Mouse (Mus musculus) embryonic facial prominence, embryonic 14.5 days (tissue): ENCODE measurements around the gene Wipi2. TPM values are rescaled to one million over a fixed set of nuclear protein-coding genes. Genes with fewer than 3 reads are reported as not detected.
A peak's percentile ranks its signal among the peaks of the same experiment; 100 is the strongest.

Source experiments
- ATAC-seq: fragments of 200-750 bp; cut with Nextera tagmentation; 2 replicates; pipeline ENCODE4 v1.8.0; 2017; ENCODE audit warnings: low read depth, moderate number of reproducible peaks, moderate TSS enrichment
- DNase-seq: peaks from one replicate; pipeline ENCODE4 v3.0.0-alpha.2; 2015; ENCODE audit warnings: low spot score
- H3K27ac ChIP-seq: fragments of 300-500 bp; sonication (generic); replicated peaks from 2 replicates; pipeline ENCODE4 v1.5.1; 2014; ENCODE audit warnings: low read depth, mild to moderate bottlenecking, low read length, moderate library complexity
- H3K27me3 ChIP-seq: fragments of 300-500 bp; sonication (generic); replicated peaks from 2 replicates; pipeline ENCODE4 v1.6.1; 2014; ENCODE audit warnings: low read length; ENCODE audit not compliant: control insufficient read depth, insufficient read depth
- H3K36me3 ChIP-seq: fragments of 300-500 bp; sonication (generic); 2 replicates; pipeline ENCODE4 v1.6.1; 2014; ENCODE audit warnings: low read length, mixed read lengths; ENCODE audit not compliant: control insufficient read depth, insufficient read depth
- H3K4me1 ChIP-seq: fragments of 300-500 bp; sonication (generic); 2 replicates; pipeline ENCODE4 v1.6.1; 2014; ENCODE audit warnings: antibody characterized with exemption, low read length; ENCODE audit not compliant: control insufficient read depth, insufficient read depth
- H3K4me2 ChIP-seq: fragments of 300-500 bp; sonication (generic); 2 replicates; pipeline ENCODE4 v1.6.1; 2014; ENCODE audit warnings: low read depth, mild to moderate bottlenecking, low read length, moderate library complexity, mixed read lengths
- H3K4me3 ChIP-seq: fragments of 300-500 bp; sonication (generic); 2 replicates; pipeline ENCODE4 v1.5.1; 2014; ENCODE audit warnings: low read depth, mild to moderate bottlenecking, low read length
- H3K9ac ChIP-seq: fragments of 300-500 bp; sonication (generic); 2 replicates; pipeline ENCODE4 v1.6.1; 2014; ENCODE audit warnings: low read depth, mild to moderate bottlenecking, low read length, moderate library complexity, mixed read lengths
- H3K9me3 ChIP-seq: fragments of 300-500 bp; sonication (generic); 2 replicates; pipeline ENCODE4 v1.6.1; 2016; ENCODE audit warnings: low read length; ENCODE audit not compliant: control insufficient read depth
- WGBS: fragments of 180-500 bp; shearing (Covaris S2); extraction: QIAGEN DNeasy Blood & Tissue Kit; methylation state at CpG from one replicate; pipeline ENCODE4 v1.1.7; 2014; 5-methylcytosine and 5-hydroxymethylcytosine counted together
- polyA plus RNA-seq: library from polyadenylated mRNA; unstranded; fragments of >200 nt; fragmentation: Nextera tagmentation; extraction: Ambion mirVana; gene quantifications from 2 replicates; pipeline ENCODE4 v1.2.1, GENCODE M21; 2014

Gene Wipi2
- polyA plus RNA-seq, 1 experiment from 2014 or later = 43.8 TPM

- H3K27ac ChIP-seq = no peak overlapping the region
- H3K27me3 ChIP-seq = no peaks in the 10 kb centered on the region
- H3K36me3 ChIP-seq = no peaks in the 10 kb centered on the region
- H3K4me2 ChIP-seq = no peak overlapping the region
- DNase-seq (no peak), ATAC-seq (no peak)
- whole genome bisulfite sequencing = 64% methylated on average over 2 of the region's 2 CpGs
- H3K9me3 ChIP-seq = no peaks in the 10 kb centered on the region
- H3K4me3 ChIP-seq = no peak overlapping the region
- no peak overlapping the region for H3K9ac ChIP-seq
- H3K4me1 ChIP-seq = no peaks in the 10 kb centered on the region
These were observed 6.1 kb upstream of the Wipi2 start for GRCm38 (mm10) chr5:142621421-142621820.

- WGBS = 76% methylated on average over 1 of the region's 1 CpGs
- Histone ChIP-seq H3K4me2 (no peak overlapping the region), H3K36me3 (no peaks in the 10 kb centered on the region), H3K27ac (no peak overlapping the region), H3K4me3 (no peak overlapping the region), H3K9ac (no peak overlapping the region), H3K27me3 (no peaks in the 10 kb centered on the region), H3K9me3 (no peaks in the 10 kb centered on the region), H3K4me1 (no peaks in the 10 kb centered on the region)
- no peak for ATAC-seq
- no peak for DNase-seq
These were observed 5.4 kb upstream of the Wipi2 start for GRCm38 (mm10) chr5:142622134-142622533.

GRCm38 (mm10) chr5:142623080-142623479, 4.4 kb upstream of the Wipi2 start:
- no peaks in the 10 kb centered on the region for H3K27me3 ChIP-seq
- H3K27ac ChIP-seq = no peak overlapping the region
- 94% methylated on average over 7 of the region's 7 CpGs for WGBS
- no peak overlapping the region for H3K4me2 ChIP-seq
- no peak overlapping the region for H3K9ac ChIP-seq
- no peak overlapping the region for H3K4me3 ChIP-seq
- no peaks in the 10 kb centered on the region for H3K36me3 ChIP-seq
- no peaks in the 10 kb centered on the region for H3K9me3 ChIP-seq
- no peak for DNase-seq
- ATAC-seq = no peak
- H3K4me1 ChIP-seq = peaks cover 1% of the 10 kb centered on the region; the same call in 1 of the 2 replicates

- Histone ChIP-seq H3K9me3 (no peaks in the 10 kb centered on the region), H3K4me3 (peak overlapping the region; percentile 92), H3K36me3 (peaks cover 19% of the 10 kb centered on the region), H3K4me1 (peaks cover 13% of the 10 kb centered on the region), H3K4me2 (peak overlapping the region; percentile 81), H3K9ac (peak overlapping the region; percentile 90), H3K27me3 (no peaks in the 10 kb centered on the region), H3K27ac (peak overlapping the region; percentile 72)
- DNase-seq (peak; percentile 97), ATAC-seq (peak; percentile 98)
- WGBS = under 1% methylated on average over 53 of the region's 69 CpGs
These were observed 1.5 kb downstream of the Wipi2 start for GRCm38 (mm10) chr5:142628726-142629662.

- H3K4me2 ChIP-seq = peak overlapping the region; percentile 81
- H3K4me1 ChIP-seq = peaks cover 13% of the 10 kb centered on the region
- H3K4me3 ChIP-seq = peak overlapping the region; percentile 92
- H3K36me3 ChIP-seq = peaks cover 22% of the 10 kb centered on the region
- H3K27me3 ChIP-seq = no peaks in the 10 kb centered on the region
- peak; percentile 60 for ATAC-seq
- no peaks in the 10 kb centered on the region for H3K9me3 ChIP-seq
- peak overlapping the region; percentile 90 for H3K9ac ChIP-seq
- 0% methylated on average over 14 of the region's 41 CpGs for WGBS
- peak overlapping the region; percentile 72 for H3K27ac ChIP-seq
- no peak for DNase-seq
These were observed 2.1 kb downstream of the Wipi2 start for GRCm38 (mm10) chr5:142629663-142630025.

- WGBS = 12% methylated on average over 6 of the region's 6 CpGs
- no peaks in the 10 kb centered on the region for H3K9me3 ChIP-seq
- H3K4me3 ChIP-seq = peak overlapping the region; percentile 92
- H3K27ac ChIP-seq = no peak overlapping the region
- peaks cover 13% of the 10 kb centered on the region for H3K4me1 ChIP-seq
- ATAC-seq (no peak), DNase-seq (no peak)
- no peaks in the 10 kb centered on the region for H3K27me3 ChIP-seq
- H3K4me2 ChIP-seq = peak overlapping the region; percentile 81
- peaks cover 22% of the 10 kb centered on the region for H3K36me3 ChIP-seq
- H3K9ac ChIP-seq = peak overlapping the region; percentile 90
These were observed 2.7 kb downstream of the Wipi2 start for GRCm38 (mm10) chr5:142630224-142630623.

- 89% methylated on average over 5 of the region's 5 CpGs for WGBS
- H3K4me2 ChIP-seq = no peak overlapping the region
- H3K27ac ChIP-seq = no peak overlapping the region
- no peaks in the 10 kb centered on the region for H3K4me1 ChIP-seq
- H3K4me3 ChIP-seq = no peak overlapping the region
- ATAC-seq = no peak
- peaks cover 49% of the 10 kb centered on the region for H3K36me3 ChIP-seq
- no peaks in the 10 kb centered on the region for H3K9me3 ChIP-seq
- no peak overlapping the region for H3K9ac ChIP-seq
- H3K27me3 ChIP-seq = no peaks in the 10 kb centered on the region
- DNase-seq = no peak
These were observed 10.3 kb downstream of the Wipi2 start for GRCm38 (mm10) chr5:142637823-142638222.

GRCm38 (mm10) chr5:142640088-142640487, 12.6 kb downstream of the Wipi2 start:
- Histone ChIP-seq H3K27me3 (no peaks in the 10 kb centered on the region), H3K9me3 (no peaks in the 10 kb centered on the region), H3K4me2 (no peak overlapping the region), H3K4me1 (no peaks in the 10 kb centered on the region), H3K4me3 (no peak overlapping the region), H3K36me3 (peaks cover 45% of the 10 kb centered on the region), H3K27ac (no peak overlapping the region), H3K9ac (no peak overlapping the region)
- no peak for DNase-seq
- WGBS = 76% methylated on average over 5 of the region's 5 CpGs
- ATAC-seq = no peak
